Mouse (Mus musculus): ENCODE data around the gene Vash2. TPM values are rescaled to one million over a fixed set of nuclear protein-coding genes. Genes with fewer than 3 reads are reported as not detected.

The Vash2 gene
- total and polyA plus RNA-seq, 3 experiments = 0.04 to 0.17 (median 0.16) TPM

DNA sequence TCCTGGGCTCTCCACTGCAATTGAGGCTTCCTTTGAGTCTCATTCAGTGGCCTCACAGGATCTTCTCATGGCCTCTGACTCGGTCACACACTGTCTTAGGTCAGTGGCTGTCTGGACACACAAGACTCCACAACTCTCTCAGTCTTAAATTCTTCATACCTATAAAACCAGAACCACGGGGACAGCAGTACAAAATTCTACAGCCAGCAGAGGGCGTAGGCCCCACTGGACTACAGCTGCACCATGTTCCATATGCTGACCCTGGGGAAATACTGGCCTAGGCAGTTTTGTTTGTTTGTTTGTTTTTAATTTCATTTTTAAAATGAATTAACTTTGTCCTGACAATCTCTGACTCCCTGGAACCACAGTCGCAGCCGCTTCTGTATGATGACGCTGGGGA lies 23.1 kb upstream of the Vash2 start:
- dilution Hi-C loops (cut with MboI; ENCODE audit: extremely low pct_ligation_motif_present, extremely low pct_unique_long_range_greater_than_20kb, low sequenced_read_pairs) (no loop called here), in situ Hi-C loops (cut with MboI; ENCODE audit: low pct_ligation_motif_present, low pct_unique_long_range_greater_than_20kb, low sequenced_read_pairs) (no loop called here)
- no peak for DNase-seq (ENCODE audit: extremely low read depth)
- Histone ChIP-seq H3K79me2 (replicated peaks; ENCODE audit: control insufficient read depth, extremely low read depth, insufficient read depth, poor library complexity, severe bottlenecking) (no peaks in the 10 kb centered on the region), H3K36me3 (replicated peaks in 1 of 2; ENCODE audit: control insufficient read depth in 1 of 2, insufficient read depth in 1 of 2, low read length in 1 of 2) (peaks cover 26 to 58% of the 10 kb centered on the region in 2 experiments), H3K27me3 (replicated peaks) (no peaks in the 10 kb centered on the region), H3K4me1 (ENCODE audit: control insufficient read depth in 1 of 2, insufficient read depth in 2 of 2) (no peaks in the 10 kb centered on the region), H3K4me3 (replicated peaks in 1 of 3; ENCODE audit: low read depth in 2 of 3, low read length in 2 of 3, poor library complexity in 1 of 3) (no peak overlapping the region), H3K4me2 (ENCODE audit: insufficient read depth, low read depth, poor library complexity, severe bottlenecking) (no peak overlapping the region), H3K9me3 (replicated peaks; ENCODE audit: low read length) (peaks cover 9% of the 10 kb centered on the region), H3K27ac (ENCODE audit: insufficient read depth, low read depth) (no peak overlapping the region), H3K9ac (ENCODE audit: insufficient read depth, low read depth) (no peak overlapping the region)
- TF ChIP-seq USF2 (conservative IDR thresholded peaks at IDR 0.05; ENCODE audit: low read depth, low read length) (no peak), MYC (IDR thresholded peaks at IDR 0.05; ENCODE audit: low read depth, low read length) (no peak), CHD1 (IDR thresholded peaks at IDR 0.05; ENCODE audit: low read depth, low read length) (no peak), TCF12 (IDR thresholded peaks at IDR 0.05; ENCODE audit: low read depth, low read length) (no peak), PAX5 (IDR thresholded peaks at IDR 0.05; ENCODE audit: low read length) (no peak), RAD21 (IDR thresholded peaks at IDR 0.05; ENCODE audit: low read depth, low read length) (peak; percentile 42), MAFK (IDR thresholded peaks at IDR 0.05; ENCODE audit: insufficient replicate concordance, low read length) (no peak), CTCF (conservative IDR thresholded peaks at IDR 0.05 in 1 of 2, IDR thresholded peaks at IDR 0.05 in 1 of 2; ENCODE audit: low read depth in 2 of 2, low read length in 2 of 2) (peak in 1 of 2 experiments; percentile 62; a peak in 2 of 4 replicates), E2F4 (IDR thresholded peaks at IDR 0.05; ENCODE audit: insufficient replicate concordance, low read depth, low read length) (no peak), POLR2AphosphoS2 (IDR thresholded peaks at IDR 0.05; ENCODE audit: low read depth, low read length) (no peak), MXI1 (IDR thresholded peaks at IDR 0.05; ENCODE audit: low read depth, low read length) (no peak), KAT2A (IDR thresholded peaks at IDR 0.05; ENCODE audit: insufficient replicate concordance, low read length) (no peak), MAX (IDR thresholded peaks at IDR 0.05; ENCODE audit: low read length) (no peak), EP300 (IDR thresholded peaks at IDR 0.05; ENCODE audit: low read length) (no peak), SMC3 (IDR thresholded peaks at IDR 0.05; ENCODE audit: low read depth, low read length) (peak; percentile 57), JUN (IDR thresholded peaks at IDR 0.05; ENCODE audit: insufficient read depth, low read depth, low read length) (no peak)

GRCm38 (mm10) chr1:191000686-191001085 lies 21.6 kb upstream of the Vash2 start:
- Histone ChIP-seq H3K79me2 (replicated peaks; ENCODE audit: control insufficient read depth, extremely low read depth, insufficient read depth, poor library complexity, severe bottlenecking) (no peaks in the 10 kb centered on the region), H3K36me3 (replicated peaks in 1 of 2; ENCODE audit: control insufficient read depth in 1 of 2, insufficient read depth in 1 of 2, low read length in 1 of 2) (peaks cover 19 to 44% of the 10 kb centered on the region in 2 experiments), H3K4me3 (replicated peaks in 1 of 3; ENCODE audit: low read depth in 2 of 3, low read length in 2 of 3, poor library complexity in 1 of 3) (no peak overlapping the region), H3K4me2 (ENCODE audit: insufficient read depth, low read depth, poor library complexity, severe bottlenecking) (no peak overlapping the region), H3K9me3 (replicated peaks; ENCODE audit: low read length) (peaks cover 9% of the 10 kb centered on the region), H3K27me3 (replicated peaks) (no peaks in the 10 kb centered on the region), H3K4me1 (ENCODE audit: control insufficient read depth in 1 of 2, insufficient read depth in 2 of 2) (no peaks in the 10 kb centered on the region), H3K9ac (ENCODE audit: insufficient read depth, low read depth) (no peak overlapping the region), H3K27ac (ENCODE audit: insufficient read depth, low read depth) (no peak overlapping the region)
- DNase-seq (ENCODE audit: extremely low read depth) = no peak
- in situ Hi-C loops (cut with MboI; ENCODE audit: low pct_ligation_motif_present, low pct_unique_long_range_greater_than_20kb, low sequenced_read_pairs) (no loop called here), dilution Hi-C loops (cut with MboI; ENCODE audit: extremely low pct_ligation_motif_present, extremely low pct_unique_long_range_greater_than_20kb, low sequenced_read_pairs) (no loop called here)
- no peak for TF ChIP-seq SMC3 (IDR thresholded peaks at IDR 0.05; ENCODE audit: low read depth, low read length)
- TF ChIP-seq NELFE (IDR thresholded peaks at IDR 0.05; ENCODE audit: low read depth, low read length) = no peak
- TF ChIP-seq RAD21 (IDR thresholded peaks at IDR 0.05; ENCODE audit: low read depth, low read length) = no peak
- no peak for TF ChIP-seq MEF2A (IDR thresholded peaks at IDR 0.05; ENCODE audit: borderline replicate concordance, low read depth, low read length)
- TF ChIP-seq ZNF384 (IDR thresholded peaks at IDR 0.05; ENCODE audit: low read depth, low read length) = no peak
- TF ChIP-seq RCOR1 (conservative IDR thresholded peaks at IDR 0.05; ENCODE audit: low read depth, low read length) = no peak
- no peak for TF ChIP-seq MAZ (IDR thresholded peaks at IDR 0.05; ENCODE audit: low read depth, low read length)
- TF ChIP-seq CTCF (conservative IDR thresholded peaks at IDR 0.05 in 1 of 2, IDR thresholded peaks at IDR 0.05 in 1 of 2; ENCODE audit: low read depth in 2 of 2, low read length in 2 of 2) = no peak
- TF ChIP-seq CHD2 (IDR thresholded peaks at IDR 0.05; ENCODE audit: low read length) = no peak
- no peak for TF ChIP-seq ELF1 (IDR thresholded peaks at IDR 0.05; ENCODE audit: low read depth, low read length)
- TF ChIP-seq NRF1 (IDR thresholded peaks at IDR 0.05; ENCODE audit: low read depth, low read length) = no peak
- no peak for TF ChIP-seq EP300 (IDR thresholded peaks at IDR 0.05; ENCODE audit: low read length)
- no peak for TF ChIP-seq TBP (conservative IDR thresholded peaks at IDR 0.05; ENCODE audit: low read depth, low read length)
- TF ChIP-seq BHLHE40 (IDR thresholded peaks at IDR 0.05; ENCODE audit: low read depth, low read length) = no peak
